In the genomic region with DNA sequence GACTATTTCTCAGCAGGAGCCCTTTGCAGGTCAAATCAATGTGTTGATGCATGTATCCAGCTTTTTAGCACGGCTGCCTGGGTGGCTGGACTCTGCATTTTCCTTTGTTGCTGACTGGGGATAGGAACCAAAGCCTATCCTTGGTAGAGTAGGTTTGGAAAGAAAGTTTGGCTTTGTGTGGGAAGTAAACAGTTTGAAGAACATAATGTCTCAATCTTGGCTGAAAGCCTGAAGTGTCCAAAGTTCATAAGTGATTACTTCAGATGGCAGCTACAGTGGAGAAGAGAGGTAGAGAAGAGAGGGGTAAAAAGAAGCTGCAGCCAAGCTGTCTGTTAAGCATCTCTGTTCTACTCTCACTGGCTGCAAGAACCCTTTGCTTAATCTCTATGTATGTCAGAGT, we compare ENCODE assay signal across 23 mouse cellular contexts. TPM values are rescaled to one million over a fixed set of nuclear protein-coding genes. Genes with fewer than 3 reads are reported as not detected.
"Had no signal": no experiment of that assay in that cellular context is flagged by ENCODE, and none has a peak within 500 bp of the region (broad histone marks: within the 10 kb centered on the region; RNA-seq: fewer than 3 reads in every experiment).

No protein-coding gene starts in this region.

- H3K27ac ChIP-seq: midbrain, embryonic 10.5 days; midbrain, embryonic 12.5 days; neural tube, embryonic 13.5 days; neural tube, embryonic 15.5 days; stomach, embryonic 15.5 days; stomach, postnatal 0 days had no signal

- H3K36me3 ChIP-seq: midbrain, embryonic 10.5 days; midbrain, embryonic 12.5 days; neural tube, embryonic 13.5 days; neural tube, embryonic 15.5 days; stomach, embryonic 15.5 days had no signal

- H3K4me1 ChIP-seq: midbrain, embryonic 10.5 days; midbrain, embryonic 12.5 days; neural tube, embryonic 13.5 days; neural tube, embryonic 15.5 days; stomach, embryonic 15.5 days had no signal

- DNase-seq: lung, adult 18-20 months; lung, embryonic 14.5 days; lung, postnatal 10 days; lung, postnatal 4 days; midbrain, embryonic 14.5 days; retina, postnatal 1 day; right cerebral cortex, adult 18-20 months; thymus, adult 2 months; thymus, postnatal 25 days; thymus, postnatal 4 days had no signal

- H3K4me2 ChIP-seq: lung, embryonic 14.5 days; midbrain, embryonic 12.5 days; neural tube, embryonic 13.5 days; neural tube, embryonic 15.5 days; stomach, embryonic 15.5 days had no signal

- H3K27me3 ChIP-seq: midbrain, embryonic 12.5 days; neural tube, embryonic 13.5 days; neural tube, embryonic 15.5 days; stomach, embryonic 15.5 days had no signal

- H3K9me3 ChIP-seq: stomach, embryonic 15.5 days had no signal

- ATAC-seq: midbrain, embryonic 16.5 days had no signal

- H3K9ac ChIP-seq: lung, embryonic 14.5 days; midbrain, embryonic 12.5 days; neural tube, embryonic 13.5 days; neural tube, embryonic 15.5 days; stomach, embryonic 15.5 days had no signal

- H3K4me3 ChIP-seq: midbrain, embryonic 10.5 days; midbrain, embryonic 12.5 days; myocyte; neural tube, embryonic 13.5 days; neural tube, embryonic 15.5 days; stomach, embryonic 15.5 days had no signal

RNA-seq across cellular contexts. Expression of gene Aadacl4, which starts 1.1 kb away (rescaled TPM):
- polyA plus RNA-seq: lung, embryonic 14.5 days; lung, embryonic 16.5 days; midbrain, embryonic 10.5 days; midbrain, embryonic 12.5 days; midbrain, embryonic 14.5 days; midbrain, embryonic 16.5 days; myocyte; neural tube, embryonic 11.5 days; neural tube, embryonic 13.5 days; neural tube, embryonic 15.5 days; spleen, adult 2 months; stomach, embryonic 15.5 days; stomach, postnatal 0 days; testis, adult 2 months; thymus, adult 2 months; urinary bladder, adult 2 months had no signal

RNA-seq across cellular contexts. Expression of gene Gm13124, which starts 49.7 kb away (rescaled TPM):
- polyA plus RNA-seq: lung, embryonic 14.5 days; lung, embryonic 16.5 days; midbrain, embryonic 10.5 days; midbrain, embryonic 12.5 days; midbrain, embryonic 14.5 days; midbrain, embryonic 16.5 days; myocyte; neural tube, embryonic 11.5 days; neural tube, embryonic 13.5 days; neural tube, embryonic 15.5 days; spleen, adult 2 months; stomach, embryonic 15.5 days; stomach, postnatal 0 days; thymus, adult 2 months; urinary bladder, adult 2 months had no signal
